Mouse (Mus musculus) yolk sac, embryonic 10.5 days (tissue): Measurements from ENCODE around the gene Fstl1.

Experiments used
- DNase-seq: peaks from one replicate; pipeline ENCODE4 v3.0.0-alpha.2; 2017; ENCODE audit warnings: low spot score

Gene Fstl1

DNA sequence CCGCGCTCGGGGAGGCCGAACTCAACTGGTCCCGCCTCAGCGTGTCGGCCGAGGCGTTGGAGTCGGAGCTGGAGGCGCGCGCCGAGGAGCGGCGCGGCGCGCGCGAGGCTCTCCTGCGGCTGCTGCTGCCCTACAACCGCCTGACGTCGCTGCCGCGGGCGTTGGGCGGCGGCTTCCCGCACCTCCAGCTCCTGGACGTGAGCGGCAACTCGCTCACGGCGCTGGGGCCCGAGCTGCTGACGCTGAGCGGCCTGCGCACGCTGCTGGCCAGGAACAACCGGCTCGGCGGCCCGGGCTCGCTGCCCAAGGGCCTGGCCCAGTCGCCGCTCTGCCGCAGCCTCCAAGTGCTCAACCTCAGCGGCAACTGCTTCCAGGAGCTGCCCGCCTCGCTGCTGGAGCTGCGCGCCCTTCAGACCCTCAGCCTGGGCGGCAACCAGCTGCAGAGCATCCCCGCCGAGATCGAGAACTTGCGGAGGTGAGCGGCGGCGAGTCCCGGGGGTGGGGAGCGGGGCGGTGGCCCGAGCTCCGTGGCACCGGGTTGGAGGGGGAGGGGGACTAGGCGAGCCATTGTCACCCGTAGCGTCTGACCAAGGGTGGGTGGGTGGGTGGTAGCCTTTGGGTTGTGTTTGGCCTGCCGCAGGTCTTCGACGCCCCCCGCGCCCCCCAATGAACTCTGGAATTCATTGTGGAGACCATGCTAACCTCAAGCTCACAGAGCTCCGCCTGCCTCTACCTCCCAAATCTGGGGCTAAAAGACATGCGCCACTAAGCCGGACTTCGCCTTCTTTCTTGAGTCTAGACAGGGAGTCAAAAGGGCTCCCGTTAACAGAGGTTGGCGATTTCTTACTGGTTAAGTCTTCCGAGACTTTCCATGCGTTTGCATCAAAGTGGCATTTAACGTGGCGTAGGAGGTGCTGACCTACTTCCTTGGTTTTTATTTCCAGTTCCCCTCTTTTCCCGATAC, 92.1 kb downstream of the Fstl1 start:
- DNase-seq = peak; percentile 72

DNA sequence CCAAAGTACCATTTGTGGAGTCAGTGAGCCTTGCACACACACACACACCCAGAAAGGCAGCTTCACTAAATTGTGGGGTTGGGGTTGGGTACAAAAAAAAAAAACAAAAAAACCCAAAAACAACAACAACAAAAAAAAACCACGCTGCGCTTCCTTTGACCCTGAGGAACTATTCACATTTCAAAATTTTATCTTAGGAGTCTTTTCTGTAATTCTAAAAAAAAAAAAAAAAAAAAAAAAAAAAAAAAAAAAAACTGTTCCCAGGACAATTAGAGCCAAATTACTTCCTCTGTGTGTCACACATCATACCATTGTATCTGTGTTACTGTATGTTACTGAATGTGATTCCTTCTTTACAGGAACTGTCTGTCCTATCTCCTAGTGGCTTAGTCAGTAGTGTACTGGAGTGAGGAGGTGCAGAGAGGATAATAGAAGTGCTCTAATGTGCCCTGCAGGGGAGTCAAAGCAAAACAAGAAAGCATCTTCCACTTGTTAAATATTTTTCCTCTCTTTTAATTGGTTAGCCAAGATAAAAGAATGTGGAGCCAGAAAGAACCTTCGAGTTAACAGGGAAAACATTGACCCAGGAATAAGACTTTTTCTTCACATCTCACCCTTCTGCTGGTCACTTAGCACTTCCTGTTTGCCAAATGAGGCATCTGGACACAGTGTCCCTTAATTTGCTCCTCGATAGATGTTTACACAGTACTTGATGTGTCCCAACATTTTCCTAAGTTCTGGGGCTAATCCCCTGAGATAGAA, 93.0 kb downstream of the Fstl1 start:
- no peak for DNase-seq

DNA sequence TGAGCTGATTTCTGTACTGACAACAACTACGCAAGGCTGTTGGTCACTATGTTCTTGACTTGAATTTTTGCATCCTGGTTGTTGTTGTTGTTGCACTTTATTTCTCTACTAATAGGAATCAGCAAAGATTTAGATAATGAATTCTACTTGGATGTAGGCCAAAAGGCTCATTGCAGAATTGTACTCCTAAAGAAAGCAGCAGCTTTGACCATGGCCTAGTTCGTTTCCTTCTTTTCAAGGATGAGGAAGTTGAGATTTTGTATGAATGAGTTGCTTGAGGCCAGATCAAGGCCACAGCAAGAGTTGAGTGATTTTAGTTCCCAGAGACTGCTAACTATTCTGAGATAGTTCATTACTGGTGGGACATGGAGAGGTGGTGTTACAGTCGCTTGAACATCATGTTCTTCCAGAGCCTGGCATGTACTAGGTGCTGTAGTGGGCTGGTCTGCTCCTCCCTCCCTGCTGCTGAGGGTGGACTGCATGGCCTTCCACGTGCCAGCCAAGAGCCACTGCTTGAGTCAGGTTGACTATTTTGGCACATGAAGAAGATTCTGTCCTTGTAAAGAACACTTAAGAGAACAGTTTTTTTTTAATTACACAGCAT, 94.5 kb downstream of the Fstl1 start:
- no peak for DNase-seq

DNA sequence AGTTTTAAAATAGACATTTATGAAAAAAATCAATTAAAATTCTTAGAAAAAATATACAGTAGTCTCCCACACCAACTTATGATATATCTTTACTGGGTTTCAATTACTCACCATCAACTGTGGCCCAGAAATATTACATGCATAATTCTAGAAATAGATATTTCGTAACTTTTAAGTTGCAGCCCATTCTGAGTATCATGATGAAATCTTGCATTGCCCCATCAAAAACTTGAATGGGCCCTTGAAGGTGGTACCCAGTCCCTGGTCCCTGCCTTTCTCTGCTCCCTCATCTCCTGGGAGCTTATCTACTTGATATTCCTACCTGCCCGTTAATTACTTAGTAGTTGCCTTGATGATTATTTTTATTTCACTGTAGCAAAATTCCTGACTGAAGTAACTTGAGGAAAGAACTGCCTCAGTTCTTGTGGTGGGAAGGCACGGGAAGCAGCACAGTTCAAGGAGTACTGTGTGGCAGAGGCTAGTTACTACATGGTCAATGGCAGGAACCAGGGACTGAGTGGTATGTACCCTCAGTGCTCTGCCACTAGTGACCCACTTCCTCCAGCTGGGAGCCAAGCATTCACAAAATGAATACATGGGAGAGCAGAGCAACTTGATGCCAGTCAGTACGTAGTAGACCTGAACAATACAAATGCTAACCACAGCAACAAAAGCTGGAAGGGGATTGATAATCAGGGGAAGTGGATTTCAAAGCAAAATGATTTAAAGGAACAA, 98.0 kb downstream of the Fstl1 start:
- no peak for DNase-seq

DNA sequence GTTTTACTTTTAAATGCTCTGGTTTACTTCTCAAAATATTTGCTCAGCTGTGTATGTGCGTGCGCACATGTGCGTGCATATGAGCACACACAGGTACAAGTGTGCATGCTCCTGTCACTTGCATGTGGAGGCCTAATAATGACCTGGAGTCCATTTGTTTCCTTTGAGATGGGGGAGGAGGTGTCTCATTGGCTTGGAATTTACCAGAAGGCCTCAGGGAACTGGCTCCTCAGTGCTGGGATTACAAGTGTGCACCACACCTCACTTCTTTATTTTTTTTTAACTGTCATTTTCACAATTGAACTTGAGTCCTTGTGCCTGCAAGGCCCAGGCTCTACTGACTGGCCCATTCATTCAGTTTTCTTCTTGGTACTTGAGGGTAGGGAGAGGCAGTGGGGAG, 100.7 kb downstream of the Fstl1 start:
- no peak for DNase-seq

DNA sequence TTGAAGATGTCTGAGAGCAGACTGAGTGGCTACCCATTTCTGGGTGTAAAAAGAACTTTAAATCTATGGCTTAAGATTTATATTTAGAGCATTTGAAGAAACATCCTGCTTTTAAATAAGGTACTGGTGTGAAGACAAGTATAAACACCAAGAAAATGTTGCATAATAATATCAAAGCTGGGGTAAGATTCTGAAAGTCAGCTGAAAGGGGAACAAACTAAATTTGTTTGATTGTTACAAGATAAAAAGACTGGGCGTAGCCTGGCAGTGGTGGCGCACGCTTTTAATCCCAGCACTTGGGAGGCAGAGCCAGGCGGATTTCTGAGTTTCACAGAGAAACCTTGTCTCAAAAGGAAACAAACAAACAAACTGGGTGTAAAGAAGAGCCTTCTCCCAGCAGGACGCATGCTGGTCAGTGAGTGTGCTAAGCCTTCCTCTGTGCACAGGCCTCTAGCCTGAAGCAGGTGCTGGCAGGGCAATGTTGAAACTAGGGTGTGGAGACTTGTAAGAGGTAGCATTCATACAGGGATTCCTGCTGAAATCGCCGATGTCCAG, 102.4 kb downstream of the Fstl1 start:
- DNase-seq = no peak

DNA sequence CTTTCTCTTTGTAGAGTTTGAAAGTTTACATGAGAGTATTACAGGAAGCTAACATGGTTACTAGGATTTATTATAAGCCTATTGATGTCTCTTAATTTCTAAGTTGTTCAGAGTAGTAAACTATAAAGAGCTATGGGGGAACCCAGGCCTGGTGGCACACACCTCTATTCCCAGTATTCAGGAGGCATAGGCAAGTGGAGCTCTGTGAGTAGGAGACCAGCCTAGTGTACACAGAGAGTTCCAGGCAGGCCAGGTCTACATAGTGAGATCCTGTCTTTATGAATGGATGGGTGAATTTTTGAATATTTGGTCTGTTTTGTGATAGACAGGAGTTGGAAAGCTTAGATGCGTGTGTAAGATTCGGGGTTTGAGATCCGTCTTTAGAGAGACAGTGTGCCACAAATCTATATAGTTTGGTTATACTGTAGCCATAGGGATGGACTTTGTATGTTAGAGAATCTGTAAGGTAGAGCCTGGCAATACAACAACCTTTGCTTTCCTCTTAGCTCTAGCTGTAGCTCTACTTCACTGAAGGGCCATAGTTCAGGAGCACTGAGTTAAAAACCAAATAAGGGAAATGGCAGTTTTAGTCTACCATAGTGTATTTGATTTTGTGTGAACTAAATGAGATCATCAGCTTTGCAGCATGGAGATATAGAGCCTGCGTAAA, 103.2 kb downstream of the Fstl1 start:
- DNase-seq = no peak

DNA sequence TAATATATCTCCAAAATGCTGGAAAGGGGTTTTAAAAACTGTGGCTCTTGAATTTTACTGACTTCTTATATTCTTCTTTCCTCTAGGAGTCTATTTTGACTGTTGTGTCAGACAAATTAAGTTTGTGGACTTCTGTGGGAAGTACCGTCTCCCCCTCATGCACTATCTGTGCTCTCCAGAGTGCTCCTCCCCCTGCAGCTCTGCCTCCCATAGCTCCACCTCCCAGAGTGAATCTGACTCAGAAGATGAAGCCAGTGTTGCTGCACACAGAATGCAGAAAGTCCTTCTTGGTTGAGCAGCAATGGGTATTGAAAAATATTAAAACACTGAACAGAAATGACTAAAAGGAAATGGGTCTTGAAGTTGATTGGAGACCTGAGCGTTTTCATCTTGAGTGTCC, 104.5 kb downstream of the Fstl1 start:
- no peak for DNase-seq
